In genomic region chr1:38902571-38902970, GRCm38 (mm10) we compare ENCODE assay signal across 20 mouse cellular contexts. TPM values are rescaled to one million over a fixed set of nuclear protein-coding genes. Genes with fewer than 3 reads are reported as not detected.
DNase-seq lines count a peak whose midpoint lies in the region; ATAC-seq lines count a peak whose summit lies in the region.
"Had no signal": no experiment of that assay in that cellular context is flagged by ENCODE, and none has a peak within 500 bp of the region (broad histone marks: within the 10 kb centered on the region; RNA-seq: fewer than 3 reads in every experiment).

No protein-coding gene starts in this region.

- DNase-seq in 416B (ENCODE audit: low read depth) (peak; percentile 36), A20 (ENCODE audit: low read depth, low spot score) (peak; percentile 68)
- peak; percentile 27 for DNase-seq in T-cell, adult 2 months (ENCODE audit: low spot score)
- no peak for DNase-seq in right cerebral cortex, postnatal 14 days
- DNase-seq in lung, postnatal 25 days (ENCODE audit: low spot score), result no peak
- no peak for DNase-seq in left cerebral cortex, adult 18-20 months (ENCODE audit: low spot score in 2 of 2)
- DNase-seq: adrenal gland, postnatal 10 days; cerebellum, adult 8-10 months; cerebellum, postnatal 36 days; gastrocnemius, postnatal 10 days; heart, adult 18-20 months; heart, postnatal 14 days; kidney, adult 9 months; kidney, postnatal 14 days; left cerebral cortex, postnatal 4 days had no signal

- ATAC-seq in megakaryocyte, adult 5-6 weeks (ENCODE audit: poor library complexity, severe bottlenecking), result peak; percentile 47
- ATAC-seq: forebrain, embryonic 14.5 days; midbrain, embryonic 16.5 days had no signal

RNA-seq across cellular contexts. Expression of gene Chst10, which starts 4.6 kb away (rescaled TPM):
- total RNA-seq in megakaryocyte, adult 5-6 weeks (2015), result 0.54 and 0.59 TPM in 2 replicates
- total RNA-seq in megakaryocyte, adult 5-6 weeks (2017), result 0.26 and 0.37 TPM in 2 replicates
- 10 to 100 TPM; 71.1 to 76.5 TPM for total RNA-seq in left cerebral cortex, adult 18-20 months (2021)

RNA-seq across cellular contexts. Expression of gene Nms, which starts 36.4 kb away (rescaled TPM):
- total RNA-seq in megakaryocyte, adult 5-6 weeks (2015), result not detected in 2 replicates
- total RNA-seq in megakaryocyte, adult 5-6 weeks (2017), result not detected in 2 replicates
- total RNA-seq in left cerebral cortex, adult 18-20 months (2021), result not detected
- total RNA-seq: adrenal gland, postnatal 10 days; gastrocnemius, postnatal 10 days; heart, adult 18-20 months; heart, postnatal 14 days; layer of hippocampus, adult 2 months; left cerebral cortex, adult 2 months; left cerebral cortex, postnatal 4 days had no signal

Comparison
In these comparisons a context has a peak if more than half of its experiments do, and no peak if none do; other contexts are left out.
1. DNase-seq: peak in 416B (single experiment), A20 (single experiment) and T-cell, adult 2 months (single experiment); none in right cerebral cortex, postnatal 14 days (single experiment), lung, postnatal 25 days (single experiment) and left cerebral cortex, adult 18-20 months (0 of 2).
2. RNA of gene Chst10, which starts 4.6 kb away (total RNA-seq): 71.1 to 76.5 TPM in left cerebral cortex, adult 18-20 months; 0.26 to 0.59 TPM in megakaryocyte, adult 5-6 weeks; every median in the first group is over 10 times any median in the second.